Mouse (Mus musculus): Measurements from ENCODE around the gene Atg10.

Atg10 gene

DNA sequence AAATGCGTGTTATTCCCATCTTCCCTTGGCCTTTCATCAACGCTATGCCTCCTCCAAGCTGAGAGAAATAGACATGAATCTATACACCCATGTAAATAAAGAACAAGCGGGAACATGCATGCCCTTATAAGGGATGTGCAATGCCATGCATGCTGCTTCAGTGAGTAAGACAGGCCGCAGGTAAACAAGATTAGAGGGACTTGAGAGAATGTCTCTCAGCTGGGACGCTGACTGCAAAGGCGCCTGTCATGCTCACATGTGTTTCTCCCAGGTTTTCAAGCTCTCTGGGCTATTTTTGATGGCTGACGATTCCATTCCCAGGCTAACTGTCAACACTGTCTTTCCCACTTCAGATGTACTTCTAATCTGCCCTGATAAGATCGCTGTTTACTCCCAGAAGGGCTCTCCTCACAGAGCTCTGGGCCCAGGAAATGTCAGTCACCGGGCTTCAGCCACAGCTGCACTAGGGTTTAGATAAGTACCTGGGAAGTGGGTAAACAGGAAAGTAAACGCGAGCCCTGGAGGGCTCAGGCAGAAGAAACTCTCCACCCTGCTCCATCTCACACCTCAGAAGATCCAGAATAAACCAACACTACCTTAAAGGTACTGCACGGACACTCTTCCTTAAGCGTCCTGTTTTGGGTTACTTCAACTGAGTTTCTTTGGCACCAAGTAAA, 337.8 kb downstream of the Atg10 start:
- DNase-seq (ENCODE audit: low read depth, low spot score): no peak
